Mouse (Mus musculus) cerebellum, adult 2 months (tissue): ENCODE data around the gene Kif16b.

Experiments used
- CTCF ChIP-seq: fragments of 200-500 bp; IDR thresholded peaks from 2 replicates; pipeline ENCODE4 v1.5.1; 2011; ENCODE audit warnings: low read depth, mild to moderate bottlenecking, control low read depth, low read length, moderate library complexity, borderline replicate concordance; ENCODE audit not compliant: insufficient read depth
- POLR2A ChIP-seq: fragments of 200-500 bp; IDR thresholded peaks from 2 replicates; pipeline ENCODE4 v1.6.1; 2011; ENCODE audit warnings: low read length, control low read depth, borderline replicate concordance; ENCODE audit not compliant: insufficient read depth

DNA sequence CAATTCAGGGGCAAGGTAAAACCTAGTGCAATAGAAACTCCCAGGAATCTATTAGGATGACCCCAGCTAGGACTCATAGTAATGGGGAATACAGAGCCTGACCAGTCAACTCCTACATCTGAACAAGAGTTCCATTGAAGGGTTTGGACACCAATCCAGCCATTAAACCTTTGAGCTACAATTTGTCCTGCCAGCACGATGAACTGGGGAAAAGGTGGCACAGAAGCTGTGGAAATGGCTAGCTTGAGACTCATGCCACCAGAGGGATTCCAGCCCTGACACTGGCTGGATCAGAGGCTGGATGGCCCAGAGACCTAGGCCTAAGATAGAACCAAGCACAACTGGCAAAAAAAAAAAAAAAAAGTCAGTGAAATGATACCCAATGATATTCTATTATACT lies 207.9 kb downstream of the Kif16b start:
- TF ChIP-seq POLR2A: no peak
- TF ChIP-seq CTCF: no peak
